In genomic region chr7:143829504-143830331, GRCm38 (mm10) we compare ENCODE assay signal across 8 mouse cellular contexts. TPM values are rescaled to one million over a fixed set of nuclear protein-coding genes. Genes with fewer than 3 reads are reported as not detected.
DNase-seq lines count a peak whose midpoint lies in the region; ATAC-seq lines count a peak whose summit lies in the region.

No protein-coding gene starts in this region.

- ATAC-seq in hindbrain, embryonic 13.5 days (ENCODE audit: low FRiP score), result peak; percentile 98

- no peaks in the 10 kb centered on the region for H3K9me3 ChIP-seq in hindbrain, embryonic 13.5 days

- peak overlapping the region; percentile 90 for H3K4me2 ChIP-seq in hindbrain, embryonic 13.5 days

- H3K27ac ChIP-seq in hindbrain, embryonic 13.5 days, result peak overlapping the region; percentile 96

- H3K9ac ChIP-seq in hindbrain, embryonic 13.5 days, result peak overlapping the region; percentile 85

- WGBS in hindbrain, embryonic 13.5 days, result under 1% methylated on average over 37 of the region's 37 CpGs

- peak overlapping the region; percentile 63 for H3K4me3 ChIP-seq in hindbrain, embryonic 13.5 days

- H3K36me3 ChIP-seq in hindbrain, embryonic 13.5 days, result peaks cover 3% of the 10 kb centered on the region; the same call in 1 of the 2 replicates

- H3K27me3 ChIP-seq in hindbrain, embryonic 13.5 days, result no peaks in the 10 kb centered on the region

- DNase-seq in Muller cell, postnatal 12 days (ENCODE audit: inconsistent ontology term), result peak; percentile 97
- peak; percentile 97 for DNase-seq in cerebellum, adult 9-11 months
- peak; percentile 96 to 97 for DNase-seq in frontal cortex, postnatal 10 days (ENCODE audit: low spot score in 2 of 2)
- peak; percentile 81 to 91 for DNase-seq in layer of hippocampus, postnatal 25 days (ENCODE audit: extremely low spot score in 1 of 2, low spot score in 1 of 2)
- DNase-seq in lung, postnatal 25 days (ENCODE audit: low spot score), result peak; percentile 98
- peak; percentile 98 for DNase-seq in retina, embryonic 14.5 days (ENCODE audit: low spot score)
- DNase-seq in thymus, postnatal 4 days, result peak; percentile 95

- H3K4me1 ChIP-seq in hindbrain, embryonic 13.5 days (replicated peaks), result peaks cover 49% of the 10 kb centered on the region

RNA-seq across cellular contexts. Expression of gene Dhcr7, which starts 6.8 kb away (rescaled TPM):
- polyA plus RNA-seq in hindbrain, embryonic 13.5 days (2015; fragmentation: Nextera tagmentation; extraction: Ambion mirVana), result 51.7 and 54.5 TPM in 2 replicates
- total RNA-seq in layer of hippocampus, postnatal 25 days (2021), result 10 to 100 TPM; 44.7 to 51.3 TPM

RNA-seq across cellular contexts. Expression of gene Nadsyn1, which starts 7.1 kb away (rescaled TPM):
- 5.4 and 7.6 TPM in 2 replicates for polyA plus RNA-seq in hindbrain, embryonic 13.5 days (2015; fragmentation: Nextera tagmentation; extraction: Ambion mirVana)
- 1 to 10 TPM; 6.2 to 7.3 TPM for total RNA-seq in layer of hippocampus, postnatal 25 days (2021)

RNA-seq across cellular contexts. Expression of gene Gm498, which starts 36.9 kb away (rescaled TPM):
- polyA plus RNA-seq in hindbrain, embryonic 13.5 days (2015; fragmentation: Nextera tagmentation; extraction: Ambion mirVana), result not detected in 2 replicates
- total RNA-seq in layer of hippocampus, postnatal 25 days (2021), result not detected

RNA-seq across cellular contexts. Expression of gene Mrgpre, which starts 45.4 kb away (rescaled TPM):
- polyA plus RNA-seq in hindbrain, embryonic 13.5 days (2015; fragmentation: Nextera tagmentation; extraction: Ambion mirVana), result 3.8 and 4.0 TPM in 2 replicates
- total RNA-seq in layer of hippocampus, postnatal 25 days (2021), result 1 to 10 TPM; 5.0 to 6.6 TPM

Comparison
In these comparisons a context has a peak if more than half of its experiments do, and no peak if none do; other contexts are left out.
1. Peak in every context shown above with its lines: DNase-seq, ATAC-seq, H3K4me3 ChIP-seq and H3K27ac ChIP-seq.